Mouse (Mus musculus): ENCODE results near the gene Mbd3.
A peak's percentile ranks its signal among the peaks of the same experiment; 100 is the strongest.

The Mbd3 gene

GRCm38 (mm10) chr10:80399191-80399972, at the start of gene Mbd3:
Mbd3 (minus strand) TSS chr10:80399550.
- peak; percentile 100 for DNase-seq

- peak; percentile 80 for DNase-seq
Measured at GRCm38 (mm10) chr10:80445898-80446601, 46.7 kb upstream of the Mbd3 start.

GRCm38 (mm10) chr10:80445052-80445451, 45.7 kb upstream of the Mbd3 start:
- no peak for DNase-seq

- DNase-seq, result no peak
Measured at GRCm38 (mm10) chr10:80444339-80445045, 45.1 kb upstream of the Mbd3 start.

GRCm38 (mm10) chr10:80443575-80444278, 44.4 kb upstream of the Mbd3 start:
- no peak for DNase-seq

- DNase-seq, result no peak
Measured at GRCm38 (mm10) chr10:80442989-80443388, 43.6 kb upstream of the Mbd3 start.

- no peak for DNase-seq
Measured at GRCm38 (mm10) chr10:80441598-80441997, 42.2 kb upstream of the Mbd3 start.

- DNase-seq, result no peak
Measured at GRCm38 (mm10) chr10:80440031-80440430, 40.7 kb upstream of the Mbd3 start.

- no peak for DNase-seq
Measured at GRCm38 (mm10) chr10:80437973-80438372, 38.6 kb upstream of the Mbd3 start.

- peak; percentile 55 for DNase-seq
Measured at GRCm38 (mm10) chr10:80436276-80436675, 36.9 kb upstream of the Mbd3 start.

- peak; percentile 51 for DNase-seq
Measured at GRCm38 (mm10) chr10:80435764-80436163, 36.4 kb upstream of the Mbd3 start.

GRCm38 (mm10) chr10:80434823-80435222, 35.5 kb upstream of the Mbd3 start:
- peak; percentile 70 for DNase-seq

GRCm38 (mm10) chr10:80434233-80434592, 34.9 kb upstream of the Mbd3 start:
- no peak for DNase-seq

- DNase-seq, result peak; percentile 97
Measured at GRCm38 (mm10) chr10:80433513-80434232, 34.3 kb upstream of the Mbd3 start, which contains the start of gene Tcf3. Tcf3 (minus strand) TSS chr10:80433647.

- DNase-seq, result peak; percentile 76
Measured at GRCm38 (mm10) chr10:80432936-80433512, 33.7 kb upstream of the Mbd3 start.

GRCm38 (mm10) chr10:80432387-80432785, 33.0 kb upstream of the Mbd3 start:
- no peak for DNase-seq

GRCm38 (mm10) chr10:80431570-80432386, 32.4 kb upstream of the Mbd3 start:
- peak; percentile 65 for DNase-seq

- DNase-seq, result peak; percentile 38
Measured at GRCm38 (mm10) chr10:80430375-80430980, 31.1 kb upstream of the Mbd3 start.

GRCm38 (mm10) chr10:80429800-80430199, 30.4 kb upstream of the Mbd3 start:
- no peak for DNase-seq

- no peak for DNase-seq
Measured at GRCm38 (mm10) chr10:80425041-80425440, 25.7 kb upstream of the Mbd3 start.
